Mouse (Mus musculus): ENCODE results near the gene Zfp956.

Gene Zfp956

DNA sequence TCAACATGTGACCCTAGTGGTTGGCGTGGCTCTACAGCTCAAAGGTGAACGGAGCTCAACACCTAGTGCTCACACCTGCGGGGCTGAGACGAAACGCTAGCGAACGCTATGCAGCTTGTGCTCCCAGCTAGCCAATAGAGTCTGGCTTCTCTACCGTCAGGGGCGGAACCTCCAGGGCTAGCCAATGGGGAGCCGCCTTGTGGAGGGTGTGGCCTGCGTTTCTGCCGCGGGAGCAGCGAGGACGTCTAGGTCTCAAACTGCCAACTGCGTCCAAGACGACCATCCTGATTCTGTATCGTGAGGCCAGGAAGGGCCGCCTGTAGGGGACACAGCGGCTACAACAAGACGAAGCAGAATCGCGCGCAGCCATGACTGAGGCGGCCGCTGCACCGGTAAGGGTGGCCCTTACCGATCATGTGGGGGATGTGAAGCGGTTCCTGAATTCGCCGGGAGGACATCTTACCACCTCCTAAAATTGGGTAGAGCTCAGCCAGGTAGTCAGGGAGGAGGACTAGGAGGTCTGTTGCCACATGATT is at the start of gene Zfp956:
Gene Zfp956, plus strand, starts transcription at position 200 of the 536 bp plus-strand sequence.
- in situ Hi-C loops (cut with MboI; ENCODE audit: low sequenced_read_pairs), result no loop called here

DNA sequence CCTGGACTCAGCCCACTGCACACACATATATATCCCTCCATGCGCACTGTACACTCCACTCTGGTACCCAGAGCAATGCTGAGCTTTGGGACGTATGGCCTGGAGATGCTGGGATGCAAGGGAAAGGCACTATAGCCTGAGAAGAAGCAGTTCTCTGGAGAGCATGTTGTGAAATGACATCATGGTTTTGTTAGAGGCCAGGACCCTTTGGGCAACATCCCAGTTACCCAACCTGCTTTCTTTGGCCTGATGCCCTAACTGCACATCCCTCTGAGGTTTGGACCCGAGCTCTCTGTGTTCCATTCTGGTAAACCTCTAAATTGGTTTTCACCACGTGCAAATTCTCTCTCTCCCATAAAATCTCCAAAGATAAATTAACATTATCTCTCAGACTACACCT is 49.6 kb upstream of the Zfp956 start:
- in situ Hi-C loops (cut with MboI; ENCODE audit: low sequenced_read_pairs), result no loop called here

DNA sequence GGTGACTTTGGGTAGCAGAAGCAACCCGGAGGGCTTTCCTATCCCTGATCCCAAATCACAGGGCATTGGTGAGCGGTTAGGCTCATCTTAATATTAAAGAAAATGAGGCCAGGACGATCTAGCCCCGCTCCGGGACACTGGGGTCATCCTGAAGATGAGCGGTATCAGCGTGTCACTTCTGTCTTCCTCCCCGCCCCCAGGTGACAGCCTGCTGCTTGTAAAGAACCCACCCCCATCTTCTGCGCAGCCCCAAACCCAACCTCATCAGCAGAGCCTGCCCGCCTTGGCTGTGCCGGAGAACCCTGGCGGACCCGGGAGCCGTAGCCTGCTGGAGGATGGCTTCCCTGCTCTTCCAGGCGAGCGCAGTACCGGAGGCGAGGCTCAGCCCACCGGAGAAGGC is 48.8 kb upstream of the Zfp956 start:
- in situ Hi-C loops (cut with MboI; ENCODE audit: low sequenced_read_pairs), result no loop called here

DNA sequence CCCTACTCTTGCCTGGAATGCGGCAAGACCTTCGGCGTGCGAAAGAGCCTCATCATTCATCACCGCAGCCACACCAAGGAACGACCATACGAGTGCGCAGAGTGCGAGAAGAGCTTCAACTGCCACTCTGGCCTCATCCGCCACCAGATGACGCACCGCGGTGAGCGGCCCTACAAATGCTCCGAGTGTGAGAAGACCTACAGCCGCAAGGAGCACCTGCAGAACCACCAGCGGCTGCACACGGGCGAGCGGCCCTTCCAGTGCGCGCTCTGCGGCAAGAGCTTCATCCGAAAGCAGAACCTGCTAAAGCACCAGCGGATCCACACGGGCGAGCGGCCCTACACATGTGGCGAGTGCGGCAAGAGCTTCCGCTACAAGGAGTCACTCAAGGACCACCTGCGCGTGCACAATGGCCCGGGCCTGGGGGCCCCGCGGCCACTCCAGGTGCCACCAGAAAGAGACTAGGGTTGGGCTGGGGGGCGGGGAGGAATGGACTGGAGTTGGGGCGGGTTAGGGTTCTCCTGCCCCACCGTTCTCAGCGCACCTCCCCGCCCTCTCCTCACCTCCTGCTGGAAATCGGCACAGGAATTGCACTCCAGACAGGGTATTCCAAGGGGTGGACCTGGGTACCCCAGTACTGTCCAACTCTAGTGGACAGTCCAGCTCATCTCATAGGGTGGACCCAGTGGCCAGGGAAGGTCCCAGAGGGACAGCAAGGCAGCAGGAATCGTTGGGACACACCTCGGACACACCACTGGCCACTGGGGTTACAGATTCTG is 48.1 kb upstream of the Zfp956 start:
- in situ Hi-C loops (cut with MboI; ENCODE audit: low sequenced_read_pairs), result no loop called here

DNA sequence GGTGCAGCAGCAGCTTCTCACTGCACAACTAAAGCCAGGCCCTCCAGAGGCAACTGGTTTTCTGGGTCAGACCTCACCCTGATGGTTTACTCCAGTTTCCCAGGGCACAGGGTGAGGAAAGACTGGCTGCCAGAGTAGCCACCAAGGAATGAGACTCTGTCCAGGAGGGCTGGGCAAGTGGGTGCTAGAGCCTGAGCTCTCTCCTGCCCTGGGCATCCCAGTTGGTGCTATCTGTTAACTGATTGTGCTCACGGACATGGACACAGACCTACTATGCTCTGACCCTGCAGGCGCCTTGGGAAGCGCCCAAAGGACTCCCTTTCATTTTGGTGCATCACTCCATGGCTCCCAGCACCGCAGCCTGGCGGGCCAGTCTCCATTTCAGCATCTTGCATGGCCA is 46.9 kb upstream of the Zfp956 start:
- in situ Hi-C loops (cut with MboI; ENCODE audit: low sequenced_read_pairs), result no loop called here

DNA sequence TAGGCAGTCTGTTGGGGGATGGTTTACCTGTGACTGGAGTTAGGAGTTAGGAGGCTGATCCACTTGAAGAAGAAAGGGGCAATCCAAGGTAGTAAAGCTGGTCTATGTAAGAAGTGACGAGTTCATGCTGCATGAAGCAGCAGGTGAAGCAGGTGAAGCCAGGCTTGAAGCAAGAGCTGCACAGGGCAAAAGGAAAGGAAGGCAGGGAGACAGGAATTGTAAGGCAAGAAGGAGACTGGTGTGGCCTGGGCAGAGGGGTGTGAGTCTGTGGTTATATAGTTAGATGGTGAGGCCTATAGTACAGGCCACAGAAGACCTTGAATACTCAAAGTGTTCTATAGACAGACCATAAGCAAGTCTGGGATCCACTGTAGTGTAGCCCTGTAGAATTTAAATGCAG is 44.2 kb upstream of the Zfp956 start:
- in situ Hi-C loops (cut with MboI; ENCODE audit: low sequenced_read_pairs), result no loop called here

DNA sequence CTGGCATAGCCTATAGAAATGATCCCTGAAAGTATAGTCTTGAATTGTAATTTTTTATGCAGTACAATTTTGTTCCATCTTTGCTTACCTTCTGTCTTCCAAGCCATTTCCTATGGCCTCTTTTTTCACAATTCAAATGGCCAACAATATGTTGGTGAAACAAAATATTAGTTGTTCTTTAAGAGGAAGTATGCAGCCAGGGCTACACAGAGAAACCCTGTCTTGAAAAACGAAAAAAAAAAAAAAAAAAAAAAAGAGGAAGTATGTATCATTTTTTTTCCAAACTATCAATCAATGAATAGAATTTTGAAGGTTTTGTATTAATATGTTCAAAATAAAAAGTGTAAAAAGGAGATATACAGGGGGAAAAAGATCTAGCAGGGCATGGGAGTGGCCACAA is 41.5 kb upstream of the Zfp956 start:
- in situ Hi-C loops (cut with MboI; ENCODE audit: low sequenced_read_pairs), result no loop called here

DNA sequence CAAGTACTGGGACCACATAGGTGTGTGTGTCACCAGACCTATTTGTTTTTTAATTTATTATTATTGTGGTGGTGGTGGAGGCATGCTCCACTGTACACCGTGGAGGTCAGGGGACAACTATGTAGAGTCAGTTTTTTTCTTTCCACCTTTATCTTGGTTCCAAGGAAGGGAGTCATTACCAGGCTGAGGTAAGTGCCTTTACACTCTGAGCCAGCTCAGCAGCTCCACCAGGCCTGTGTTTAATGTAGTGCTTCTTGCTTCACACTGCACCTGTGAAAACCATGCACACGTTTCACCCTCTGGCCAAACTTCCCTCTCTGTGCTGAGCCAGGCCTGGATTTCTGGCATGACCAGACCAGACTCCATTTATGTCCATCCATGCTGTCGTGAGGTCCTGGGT is 40.2 kb upstream of the Zfp956 start:
- in situ Hi-C loops (cut with MboI; ENCODE audit: low sequenced_read_pairs), result no loop called here

DNA sequence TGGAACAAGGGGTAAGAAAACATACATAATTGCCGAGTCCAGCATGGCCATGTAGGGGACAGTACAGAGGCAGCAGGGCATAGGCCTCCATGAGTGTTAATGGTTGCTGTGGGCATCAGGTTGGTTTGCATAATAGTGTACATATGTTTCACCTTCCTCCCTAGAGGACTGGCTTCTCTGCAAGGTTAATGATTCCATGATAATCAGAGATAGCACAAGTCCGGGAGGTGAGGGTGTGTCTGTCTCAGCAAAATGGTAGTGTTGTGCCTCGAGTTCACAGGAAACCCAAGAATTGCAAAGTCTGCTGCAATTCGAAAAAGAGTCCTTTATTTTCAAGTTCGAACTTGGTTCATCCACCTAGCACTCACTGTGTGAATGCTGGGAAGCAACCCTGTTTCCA is 36.1 kb upstream of the Zfp956 start:
- in situ Hi-C loops (cut with MboI; ENCODE audit: low sequenced_read_pairs), result no loop called here

DNA sequence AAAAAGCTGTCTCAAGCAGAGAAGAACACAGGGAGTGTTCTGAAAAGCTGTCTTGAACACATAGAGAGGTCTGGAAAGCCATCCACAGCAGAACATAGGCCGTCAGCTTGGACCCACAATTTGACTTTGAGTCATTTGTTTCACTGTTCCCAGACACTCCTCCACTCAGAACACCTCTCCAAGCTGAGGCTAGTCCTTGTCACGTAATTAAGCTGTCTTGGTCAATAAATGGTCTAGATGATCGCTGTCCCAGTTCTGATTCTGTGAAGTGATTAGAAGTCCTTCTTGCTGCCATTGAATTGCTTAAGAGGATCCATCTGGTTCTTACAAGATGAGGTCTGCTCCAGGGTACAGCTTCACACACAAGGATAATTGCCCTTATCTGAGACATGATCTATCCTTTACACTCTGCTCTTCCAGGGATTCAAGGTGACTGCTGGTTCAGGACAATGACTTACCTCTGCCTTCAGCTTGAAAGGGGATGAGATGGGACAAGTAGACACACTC is 34.4 kb upstream of the Zfp956 start:
- in situ Hi-C loops (cut with MboI; ENCODE audit: low sequenced_read_pairs), result no loop called here

DNA sequence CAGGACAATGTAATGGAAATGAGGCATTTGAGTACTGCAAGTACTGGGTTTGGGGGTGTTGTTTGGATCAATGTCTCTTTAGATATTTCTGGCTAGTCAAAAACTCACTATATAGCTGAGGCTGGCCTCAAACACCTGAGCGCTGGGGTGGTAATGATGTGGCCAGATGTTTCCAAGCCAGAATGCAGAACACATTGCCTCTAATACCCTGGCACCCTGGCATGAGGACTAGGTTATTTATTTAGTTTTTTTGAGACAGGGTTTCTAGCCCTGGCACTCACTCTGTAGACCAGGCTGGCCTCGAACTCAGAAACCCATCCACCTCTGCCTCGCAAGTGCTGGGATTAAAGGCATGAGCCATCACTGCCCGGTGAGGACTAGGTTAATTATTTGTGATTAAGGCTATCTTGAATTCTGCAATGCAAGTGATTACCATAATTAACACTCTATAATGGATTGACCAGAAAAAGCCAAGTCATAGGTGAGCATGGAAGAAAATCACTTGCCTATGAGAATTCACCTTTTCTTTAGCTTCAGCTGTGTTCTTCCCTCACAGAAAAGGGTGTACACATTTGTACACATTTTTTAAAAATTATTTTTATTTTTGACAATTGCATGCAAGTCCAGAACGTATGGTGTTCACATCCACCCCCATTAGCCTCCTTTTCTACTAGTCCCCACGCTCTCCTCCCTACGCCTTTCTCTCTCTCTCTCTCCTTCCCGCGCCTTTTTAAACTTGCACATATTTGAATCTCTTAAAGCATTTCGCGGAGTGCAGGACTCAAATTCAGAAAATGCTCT is 33.3 kb upstream of the Zfp956 start:
- in situ Hi-C loops (cut with MboI; ENCODE audit: low sequenced_read_pairs), result no loop called here

DNA sequence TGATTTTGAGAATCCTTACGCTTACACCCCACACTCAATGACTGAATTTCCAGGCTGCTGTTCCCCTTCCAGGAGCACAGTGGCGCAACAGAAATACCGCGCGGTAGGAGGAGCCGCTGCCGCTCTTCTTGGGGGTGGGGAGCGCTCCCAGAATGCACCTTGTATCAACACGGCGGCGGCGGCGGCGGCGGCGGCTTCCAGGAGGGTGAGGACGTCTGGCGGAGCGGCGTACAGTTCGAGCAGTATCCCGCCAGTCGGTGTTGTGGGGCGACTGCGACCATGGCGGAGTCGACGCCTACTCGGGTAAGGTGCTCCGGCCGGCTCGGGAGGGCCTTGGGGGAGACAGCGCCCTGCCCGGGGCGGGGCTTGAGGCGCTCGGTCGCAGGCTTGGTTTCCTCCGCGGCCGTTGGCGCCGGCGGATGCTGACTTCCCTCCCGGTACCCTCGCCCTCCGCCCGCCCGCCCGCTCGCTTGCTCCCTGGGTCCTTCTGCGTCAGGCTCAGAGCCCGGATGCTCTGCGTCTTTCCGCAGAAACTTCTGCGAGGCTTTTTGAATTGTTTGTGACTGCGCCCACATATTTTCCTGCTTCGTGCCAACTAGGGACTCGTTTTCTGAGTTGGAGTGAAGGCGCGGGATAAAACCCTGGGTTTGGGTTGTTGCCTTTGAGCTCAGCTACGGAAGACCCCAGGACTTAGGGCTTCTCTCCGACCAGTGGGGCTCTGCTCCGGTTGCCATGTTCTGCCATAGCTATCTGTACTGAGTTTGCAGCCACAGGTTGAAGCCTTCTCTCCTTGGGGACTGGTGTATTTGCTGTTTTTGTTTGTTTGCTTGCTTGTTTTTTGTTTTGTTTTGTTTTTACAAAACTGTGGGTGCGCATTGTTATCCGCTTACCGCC is 32.5 kb upstream of the Zfp956 start, which contains the start of gene Zfp212:
Gene Zfp212, plus strand, starts transcription at position 30 of the 894 bp plus-strand sequence.
- in situ Hi-C loops (cut with MboI; ENCODE audit: low sequenced_read_pairs), result no loop called here

DNA sequence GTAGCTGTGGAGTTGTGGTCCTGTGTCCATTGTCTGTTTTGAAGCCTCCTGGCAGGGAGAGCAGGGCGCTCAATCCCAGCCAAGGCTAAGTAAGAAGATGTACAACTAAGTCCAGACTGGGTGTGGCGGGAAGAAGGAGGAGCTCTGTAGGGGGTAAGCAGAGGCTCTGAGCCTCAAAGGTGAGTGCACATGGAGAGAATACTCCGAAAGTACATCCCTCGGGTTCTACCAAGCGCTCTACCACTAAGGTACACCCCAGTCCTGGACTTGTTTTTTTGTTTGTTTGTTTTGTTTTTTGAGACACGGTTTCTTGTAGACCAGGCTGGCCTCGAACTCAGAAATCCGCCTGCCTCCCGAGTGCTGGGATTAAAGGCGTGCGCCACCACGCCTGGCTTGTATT is 10.7 kb upstream of the Zfp956 start:
- in situ Hi-C loops (cut with MboI; ENCODE audit: low sequenced_read_pairs), result no loop called here

DNA sequence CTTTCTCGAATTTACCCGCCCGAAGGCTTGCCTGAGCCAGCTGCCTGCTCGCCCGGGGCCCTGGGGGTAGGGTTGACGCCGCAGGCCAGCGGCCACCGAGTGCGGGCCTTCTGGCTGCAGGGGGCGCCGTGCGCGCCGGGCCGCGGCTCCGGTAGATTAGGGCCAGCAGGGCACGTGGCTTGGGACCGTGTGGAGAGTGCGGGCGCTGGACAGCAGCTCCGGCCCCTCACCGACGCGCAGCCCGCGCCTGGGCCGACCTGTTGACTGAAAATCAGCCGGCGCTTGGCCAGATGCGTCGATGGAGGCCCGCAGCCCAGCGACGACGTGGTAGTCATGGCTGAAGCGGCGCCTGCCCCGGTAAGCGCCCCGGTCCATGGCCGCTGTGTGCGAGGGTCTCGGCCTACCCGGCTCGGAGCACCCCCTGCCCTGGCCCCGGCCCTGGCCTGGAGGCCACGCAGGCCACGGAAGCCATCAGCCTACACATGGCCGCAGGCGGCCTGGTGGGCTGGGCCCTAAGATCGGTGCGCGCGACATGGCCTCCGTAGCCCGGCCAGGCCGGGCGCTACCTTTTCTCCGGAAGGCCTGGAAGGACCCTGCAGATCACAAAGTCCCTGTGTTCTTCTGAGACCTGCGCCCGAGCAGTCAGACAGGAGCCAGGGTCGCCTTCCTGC is 10.0 kb upstream of the Zfp956 start:
- in situ Hi-C loops (cut with MboI; ENCODE audit: low sequenced_read_pairs), result no loop called here

DNA sequence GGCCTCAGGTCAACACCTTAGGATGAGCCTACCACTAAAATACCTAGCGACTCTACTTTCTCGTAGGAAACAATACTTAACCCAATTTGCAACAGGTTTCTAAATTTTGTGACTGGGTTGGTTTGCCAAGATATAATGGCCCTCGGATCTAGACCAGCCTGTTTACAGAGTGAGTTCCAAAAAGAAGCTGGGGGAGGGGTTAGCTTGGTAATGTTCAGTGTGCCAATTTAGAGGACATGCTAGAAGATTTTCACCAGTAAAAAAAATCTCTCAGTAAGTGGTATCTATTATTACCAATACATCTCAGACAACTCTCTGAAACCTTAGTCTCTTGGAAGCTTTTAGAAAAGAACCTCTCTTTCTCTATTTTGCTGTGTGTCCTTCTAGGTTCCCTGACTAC is 9.5 kb upstream of the Zfp956 start:
- in situ Hi-C loops (cut with MboI; ENCODE audit: low sequenced_read_pairs), result no loop called here

DNA sequence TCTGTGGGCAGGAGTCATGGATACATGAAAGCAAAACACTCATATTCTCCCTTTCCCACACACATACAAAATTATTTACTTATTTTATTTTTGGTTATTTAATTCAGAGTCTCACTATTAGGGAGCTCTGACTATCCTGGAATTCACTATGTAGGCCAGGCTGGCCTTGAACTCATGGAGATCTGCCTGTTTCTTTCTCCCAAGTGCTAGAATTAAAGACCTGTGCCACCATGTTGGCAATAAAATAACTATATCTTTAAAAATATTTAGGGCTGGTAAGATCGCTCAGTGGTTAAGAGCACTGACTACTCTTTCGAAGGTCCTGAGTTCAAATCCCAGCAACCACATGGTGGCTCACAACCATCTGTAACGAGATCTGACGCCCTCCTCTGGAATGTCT is 5.8 kb upstream of the Zfp956 start:
- in situ Hi-C loops (cut with MboI; ENCODE audit: low sequenced_read_pairs), result no loop called here

DNA sequence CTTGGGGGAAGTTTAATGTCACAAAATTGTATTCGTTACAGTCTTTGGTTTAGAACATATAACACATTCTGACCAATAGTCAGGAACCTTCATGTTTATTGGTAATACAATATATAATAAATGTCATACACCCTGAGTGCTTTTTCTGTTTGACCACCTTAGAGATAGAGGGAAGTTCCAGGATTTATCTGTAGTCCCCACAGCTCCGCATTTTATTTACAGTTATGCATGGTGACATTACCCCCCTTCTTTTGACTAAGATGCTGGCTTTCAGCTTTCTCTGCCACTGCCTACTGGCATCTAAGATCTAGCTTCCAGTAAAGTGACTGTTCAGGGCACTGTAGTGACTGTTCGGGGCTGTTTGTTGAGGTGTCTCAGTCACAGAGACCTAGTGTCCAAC is 1.2 kb downstream of the Zfp956 start:
- in situ Hi-C loops (cut with MboI; ENCODE audit: low sequenced_read_pairs), result no loop called here

DNA sequence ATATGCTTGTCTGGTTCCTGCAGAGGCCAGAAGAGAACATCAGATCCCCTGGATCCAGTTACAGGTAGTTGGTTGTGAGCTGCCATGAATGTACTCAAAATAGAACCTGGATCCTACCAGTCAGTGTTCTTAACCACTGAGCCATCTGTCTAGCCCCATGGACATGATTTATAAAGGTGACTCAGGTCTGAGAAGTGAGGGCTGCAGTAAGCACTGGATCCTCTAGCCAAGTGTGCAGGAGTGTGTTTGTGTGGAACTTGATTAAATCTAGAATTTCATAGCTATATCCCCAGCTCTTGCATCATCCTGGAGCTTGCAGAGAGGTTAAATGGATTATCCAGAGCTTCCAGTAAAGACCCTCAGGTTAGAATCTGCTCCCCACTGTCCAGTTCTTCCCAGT is 4.6 kb downstream of the Zfp956 start:
- in situ Hi-C loops (cut with MboI; ENCODE audit: low sequenced_read_pairs), result no loop called here

DNA sequence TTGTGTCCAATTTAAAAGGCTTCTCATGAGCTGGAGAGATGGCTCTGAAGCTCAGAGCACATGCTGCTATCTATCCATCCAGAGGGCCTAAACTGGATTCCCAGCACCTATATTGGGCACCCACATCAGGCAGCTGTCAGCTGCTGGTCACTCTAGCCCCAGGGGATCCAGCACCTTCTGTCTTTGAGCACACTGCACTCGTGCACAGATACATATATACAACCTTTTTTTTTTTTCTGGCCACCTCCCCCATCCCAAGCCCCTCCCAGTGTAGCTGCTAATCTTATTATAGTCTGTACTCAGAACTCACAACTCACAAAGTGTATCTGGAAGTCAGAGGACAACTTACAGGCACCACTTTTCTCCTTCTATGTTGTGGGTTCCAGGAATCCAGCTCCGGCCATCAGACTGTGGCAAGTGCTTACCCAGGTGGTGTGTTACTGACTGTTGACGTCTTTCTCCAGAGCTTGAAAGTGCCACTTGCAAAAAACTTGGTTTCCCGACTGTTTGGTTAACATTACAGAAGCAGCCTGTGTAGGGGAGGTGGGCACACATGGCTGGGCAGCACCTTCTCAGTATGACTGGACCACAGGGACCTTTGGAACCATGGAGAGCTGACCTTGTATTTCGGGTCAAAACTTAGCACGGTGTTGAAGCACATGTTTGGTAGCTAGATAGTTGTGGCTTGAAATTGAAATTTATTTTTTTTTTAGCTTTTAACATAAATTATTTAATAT is 7.7 kb downstream of the Zfp956 start:
- in situ Hi-C loops (cut with MboI; ENCODE audit: low sequenced_read_pairs), result no loop called here

DNA sequence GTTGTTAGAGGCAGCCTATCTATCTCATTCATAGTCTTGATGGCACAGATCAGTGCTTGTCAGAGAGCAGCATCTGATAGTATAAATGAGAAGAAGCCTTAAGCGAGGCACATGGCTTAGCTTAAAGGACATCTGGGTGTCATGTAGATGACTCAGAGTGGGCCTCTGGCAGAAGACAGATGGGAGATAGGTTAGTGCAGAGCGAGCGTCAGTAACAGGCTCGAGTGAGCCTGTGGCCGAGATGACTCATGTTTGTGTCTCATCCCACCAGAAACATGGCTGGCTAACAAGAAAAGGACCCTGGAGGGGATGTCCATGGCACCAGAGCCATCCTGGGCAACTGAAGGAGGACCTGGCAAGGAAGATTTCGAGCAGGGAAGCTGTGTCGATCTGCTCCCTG is 9.9 kb downstream of the Zfp956 start:
- in situ Hi-C loops (cut with MboI; ENCODE audit: low sequenced_read_pairs), result no loop called here

Measured in CH12F3 (cell line).